Mouse (Mus musculus) heart, embryonic 16.5 days (tissue): Measurements from ENCODE around the gene Pcdh15. TPM values are rescaled to one million over a fixed set of nuclear protein-coding genes. Genes with fewer than 3 reads are reported as not detected.

Experiments
- ATAC-seq: fragments of 200-750 bp; cut with Nextera tagmentation; replicated peaks from 2 replicates; pipeline ENCODE4 v1.8.0; 2017; ENCODE audit warnings: moderate number of reproducible peaks; ENCODE audit not compliant: insufficient read depth, low FRiP score; ENCODE audit errors: extremely low read depth
- H3K27ac ChIP-seq: fragments of 300-500 bp; sonication (generic); 2 replicates; pipeline ENCODE4 v1.5.1; 2014; ENCODE audit warnings: mild to moderate bottlenecking, low read length, control low read depth, moderate library complexity
- H3K27me3 ChIP-seq: fragments of 300-500 bp; sonication (generic); 2 replicates; pipeline ENCODE4 v1.6.1; 2014; ENCODE audit warnings: low read length, mixed read lengths; ENCODE audit not compliant: control insufficient read depth, insufficient read depth
- H3K36me3 ChIP-seq: fragments of 300-500 bp; sonication (generic); 2 replicates; pipeline ENCODE4 v1.6.1; 2014; ENCODE audit not compliant: control insufficient read depth, insufficient read depth
- H3K4me1 ChIP-seq: fragments of 300-500 bp; sonication (generic); 2 replicates; pipeline ENCODE4 v1.6.1; 2014; ENCODE audit warnings: low read length, mixed read lengths; ENCODE audit not compliant: control insufficient read depth, insufficient read depth
- H3K4me2 ChIP-seq: fragments of 300-500 bp; sonication (generic); 2 replicates; pipeline ENCODE4 v1.6.1; 2014; ENCODE audit warnings: low read depth, mild to moderate bottlenecking, control low read depth, low read length
- H3K4me3 ChIP-seq: fragments of 300-500 bp; sonication (generic); 2 replicates; pipeline ENCODE4 v1.5.1; 2014; ENCODE audit warnings: mild to moderate bottlenecking, control low read depth, low read length
- H3K9ac ChIP-seq: fragments of 300-500 bp; sonication (generic); 2 replicates; pipeline ENCODE4 v1.6.1; 2014; ENCODE audit warnings: low read length, control low read depth
- H3K9me3 ChIP-seq: fragments of 300-500 bp; sonication (generic); replicated peaks from 2 replicates; pipeline ENCODE4 v1.6.1; 2016; ENCODE audit warnings: low read length; ENCODE audit not compliant: control insufficient read depth
- WGBS: fragments of 180-500 bp; shearing (Covaris S2); extraction: QIAGEN DNeasy Blood & Tissue Kit; methylation state at CpG from one replicate; pipeline ENCODE4 v1.1.7; 2014; 5-methylcytosine and 5-hydroxymethylcytosine counted together
- polyA plus RNA-seq: library from polyadenylated mRNA; unstranded; fragments of >200 nt; fragmentation: Nextera tagmentation; extraction: Ambion mirVana; gene quantifications from 2 replicates; pipeline ENCODE4 v1.2.1, GENCODE M21; 2015

Gene Pcdh15
- polyA plus RNA-seq, 1 experiment from 2014 or later: 0.49 TPM

- H3K4me3 ChIP-seq: no peak overlapping the region
- H3K9ac ChIP-seq: no peak overlapping the region
- H3K4me1 ChIP-seq: no peaks in the 10 kb centered on the region
- H3K27ac ChIP-seq: no peak overlapping the region
- ATAC-seq: no peak
- no peaks in the 10 kb centered on the region for H3K9me3 ChIP-seq
- H3K36me3 ChIP-seq: no peaks in the 10 kb centered on the region
- H3K4me2 ChIP-seq: no peak overlapping the region
- no peaks in the 10 kb centered on the region for H3K27me3 ChIP-seq
Measured at GRCm38 (mm10) chr10:73931185-73931584, 832.0 kb downstream of the Pcdh15 start.

- Histone ChIP-seq H3K4me1 (no peaks in the 10 kb centered on the region), H3K27me3 (no peaks in the 10 kb centered on the region), H3K36me3 (no peaks in the 10 kb centered on the region), H3K4me2 (no peak overlapping the region), H3K27ac (no peak overlapping the region), H3K9ac (no peak overlapping the region), H3K4me3 (no peak overlapping the region), H3K9me3 (no peaks in the 10 kb centered on the region)
- WGBS: 85% methylated on average over 4 of the region's 4 CpGs
- no peak for ATAC-seq
Measured at GRCm38 (mm10) chr10:73931996-73932679, 833.0 kb downstream of the Pcdh15 start.

DNA sequence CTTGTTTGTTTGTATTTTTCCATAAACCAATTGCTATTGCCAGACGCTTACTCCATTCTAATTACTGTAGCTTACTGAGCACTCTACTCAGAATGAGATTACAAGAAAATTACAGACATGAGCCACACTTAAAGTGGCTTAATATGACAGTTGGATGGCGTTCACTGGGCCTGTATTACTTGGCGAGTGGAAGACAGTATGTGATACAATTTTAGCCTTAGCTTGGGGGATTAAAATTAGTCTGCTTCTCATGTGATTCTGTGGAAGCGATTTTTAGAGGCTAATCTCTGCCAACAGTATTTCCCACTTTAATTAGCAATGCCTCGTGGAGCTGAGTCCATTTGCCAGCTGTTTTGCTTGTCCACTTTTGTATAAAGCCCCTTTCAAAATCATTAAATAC is 837.0 kb downstream of the Pcdh15 start:
- H3K27ac ChIP-seq: no peak overlapping the region
- no peaks in the 10 kb centered on the region for H3K36me3 ChIP-seq
- no peak overlapping the region for H3K9ac ChIP-seq
- no peak overlapping the region for H3K4me2 ChIP-seq
- WGBS: 59% methylated on average over 5 of the region's 5 CpGs
- H3K9me3 ChIP-seq: no peaks in the 10 kb centered on the region
- H3K4me1 ChIP-seq: no peaks in the 10 kb centered on the region
- H3K4me3 ChIP-seq: no peak overlapping the region
- no peak for ATAC-seq
- H3K27me3 ChIP-seq: no peaks in the 10 kb centered on the region

- Histone ChIP-seq H3K4me3 (no peak overlapping the region), H3K4me2 (no peak overlapping the region), H3K4me1 (no peaks in the 10 kb centered on the region), H3K27ac (no peak overlapping the region), H3K9ac (no peak overlapping the region), H3K27me3 (no peaks in the 10 kb centered on the region), H3K9me3 (no peaks in the 10 kb centered on the region), H3K36me3 (no peaks in the 10 kb centered on the region)
- ATAC-seq: no peak
- WGBS: 72% methylated on average over 3 of the region's 3 CpGs
Measured at GRCm38 (mm10) chr10:73938989-73939388, 839.8 kb downstream of the Pcdh15 start.

DNA sequence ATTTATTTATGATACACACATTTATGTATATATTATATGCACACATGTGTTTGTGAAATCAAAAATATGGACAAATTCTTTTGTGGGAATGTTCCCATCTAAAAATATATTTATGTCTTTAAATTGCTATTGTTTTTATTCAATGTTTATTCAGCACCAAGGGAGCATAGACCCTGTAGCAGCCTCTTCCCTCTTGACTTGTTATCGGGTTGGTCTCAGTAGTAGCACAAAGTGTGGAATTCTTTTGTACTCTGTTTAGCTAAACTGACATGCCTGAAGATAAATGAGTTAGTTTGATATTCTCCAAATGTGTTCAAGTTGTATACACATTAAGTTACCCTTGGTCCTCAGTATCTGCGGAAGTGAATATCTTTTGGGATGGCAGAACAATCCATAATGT is 848.7 kb downstream of the Pcdh15 start:
- H3K36me3 ChIP-seq: no peaks in the 10 kb centered on the region
- no peaks in the 10 kb centered on the region for H3K9me3 ChIP-seq
- no peak for ATAC-seq
- 55% methylated on average over 2 of the region's 2 CpGs for WGBS
- H3K4me2 ChIP-seq: no peak overlapping the region
- no peaks in the 10 kb centered on the region for H3K27me3 ChIP-seq
- no peaks in the 10 kb centered on the region for H3K4me1 ChIP-seq
- H3K4me3 ChIP-seq: no peak overlapping the region
- H3K9ac ChIP-seq: no peak overlapping the region
- no peak overlapping the region for H3K27ac ChIP-seq

DNA sequence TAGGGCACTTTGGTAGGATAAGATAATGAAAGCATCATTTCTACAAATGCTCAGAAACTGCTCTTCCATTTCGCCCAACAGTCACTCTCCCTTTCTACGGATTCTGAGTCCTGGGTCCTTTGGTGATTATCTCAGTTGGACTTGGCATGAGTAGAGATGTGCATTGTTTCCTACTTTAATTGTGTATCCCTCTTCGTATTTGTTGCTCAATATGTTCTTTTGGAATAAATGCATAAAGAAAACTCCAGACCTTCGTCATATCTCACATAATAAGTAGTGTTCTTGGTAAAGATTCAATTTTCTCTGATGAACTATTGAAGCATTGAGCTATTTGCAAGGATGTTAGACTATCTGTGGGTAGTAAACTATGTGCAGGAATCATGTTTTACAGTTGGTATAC is 854.2 kb downstream of the Pcdh15 start:
- Histone ChIP-seq H3K27me3 (no peaks in the 10 kb centered on the region), H3K9me3 (no peaks in the 10 kb centered on the region), H3K36me3 (no peaks in the 10 kb centered on the region), H3K9ac (no peak overlapping the region), H3K4me2 (no peak overlapping the region), H3K4me3 (no peak overlapping the region), H3K27ac (no peak overlapping the region), H3K4me1 (no peaks in the 10 kb centered on the region)
- WGBS: 80% methylated on average over 4 of the region's 4 CpGs
- no peak for ATAC-seq

DNA sequence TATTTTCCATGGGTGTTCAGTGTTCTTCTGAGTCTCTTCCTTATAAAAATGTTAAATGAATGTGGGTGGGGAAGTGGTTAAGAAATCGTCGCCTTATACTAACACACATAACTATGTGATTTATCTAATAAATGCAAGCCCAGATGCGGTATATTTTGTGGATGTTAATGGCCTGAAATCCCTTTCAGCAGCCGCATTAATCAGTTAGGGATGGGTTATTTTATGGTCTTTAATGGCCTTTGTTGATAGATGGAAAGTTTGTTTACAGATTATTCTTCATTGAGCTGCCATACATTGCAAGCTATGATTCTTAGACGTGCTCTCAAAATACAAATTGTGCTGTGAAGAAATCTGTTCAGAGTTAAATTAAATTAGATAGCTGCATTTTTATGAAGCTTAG is 884.9 kb downstream of the Pcdh15 start:
- 80% methylated on average over 5 of the region's 5 CpGs for WGBS
- Histone ChIP-seq H3K4me1 (no peaks in the 10 kb centered on the region), H3K9me3 (no peaks in the 10 kb centered on the region), H3K27ac (no peak overlapping the region), H3K4me2 (no peak overlapping the region), H3K27me3 (no peaks in the 10 kb centered on the region), H3K36me3 (no peaks in the 10 kb centered on the region), H3K9ac (no peak overlapping the region), H3K4me3 (no peak overlapping the region)
- ATAC-seq: no peak

DNA sequence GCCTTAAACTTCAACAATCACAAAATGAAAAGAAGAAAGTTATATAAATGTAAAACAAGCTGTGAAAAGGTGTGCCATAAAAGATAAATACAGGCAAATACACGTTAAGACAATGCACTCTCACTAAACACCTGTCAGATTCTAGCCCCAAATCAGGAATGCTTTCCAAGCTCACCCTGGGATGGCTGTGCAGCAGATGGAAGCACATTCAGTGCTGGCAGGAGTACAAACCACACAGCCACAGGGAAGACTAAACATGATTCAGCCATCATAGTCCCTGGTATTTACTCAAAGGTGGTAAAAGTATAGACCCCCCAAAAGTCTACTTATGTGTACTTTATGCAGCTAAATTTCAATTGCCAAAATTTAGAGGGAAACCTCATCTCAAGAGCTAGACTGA is 909.7 kb downstream of the Pcdh15 start:
- Histone ChIP-seq H3K9ac (no peak overlapping the region), H3K36me3 (no peaks in the 10 kb centered on the region), H3K27me3 (no peaks in the 10 kb centered on the region), H3K27ac (no peak overlapping the region), H3K4me3 (no peak overlapping the region), H3K4me1 (no peaks in the 10 kb centered on the region), H3K4me2 (no peak overlapping the region), H3K9me3 (no peaks in the 10 kb centered on the region)
- no peak for ATAC-seq
- WGBS: 26% methylated on average over 1 of the region's 1 CpGs

GRCm38 (mm10) chr10:74023091-74023490 is 923.9 kb downstream of the Pcdh15 start:
- 85% methylated on average over 1 of the region's 1 CpGs for WGBS
- H3K4me1 ChIP-seq: no peaks in the 10 kb centered on the region
- no peak overlapping the region for H3K4me3 ChIP-seq
- H3K4me2 ChIP-seq: no peak overlapping the region
- no peak overlapping the region for H3K9ac ChIP-seq
- H3K27me3 ChIP-seq: no peaks in the 10 kb centered on the region
- no peaks in the 10 kb centered on the region for H3K9me3 ChIP-seq
- no peaks in the 10 kb centered on the region for H3K36me3 ChIP-seq
- no peak overlapping the region for H3K27ac ChIP-seq
- ATAC-seq: no peak
